Comparison of ENCODE assay signal across 8 mouse cellular contexts in genomic region chr3:31083507-31084245, GRCm38 (mm10). TPM values are rescaled to one million over a fixed set of nuclear protein-coding genes. Genes with fewer than 3 reads are reported as not detected.
DNase-seq lines count a peak whose midpoint lies in the region; ATAC-seq lines count a peak whose summit lies in the region.
"Had no signal": no experiment of that assay in that cellular context is flagged by ENCODE, and none has a peak within 500 bp of the region (broad histone marks: within the 10 kb centered on the region; RNA-seq: fewer than 3 reads in every experiment).

No protein-coding gene starts in this region.

- H3K27ac ChIP-seq in kidney, embryonic 15.5 days = peak overlapping the region; percentile 14; the same call in 1 of the 2 replicates
- peak overlapping the region; percentile 16; the same call in 1 of the 2 replicates for H3K27ac ChIP-seq in stomach, embryonic 15.5 days

- H3K9ac ChIP-seq in kidney, embryonic 15.5 days = no peak overlapping the region
- H3K9ac ChIP-seq in stomach, embryonic 15.5 days = no peak overlapping the region

- peak; percentile 64 to 68 for DNase-seq in B cell, adult 2 months
- DNase-seq in MN1 (ENCODE audit: low spot score) = peak; percentile 35
- DNase-seq in heart, adult 8-10 months (ENCODE audit: low spot score) = peak; percentile 46
- DNase-seq in lung, postnatal 4 days = peak; percentile 55 to 62
- DNase-seq in thymus, postnatal 0 days (ENCODE audit: low spot score) = no peak

- H3K9me3 ChIP-seq in kidney, embryonic 15.5 days (replicated peaks) = no peaks in the 10 kb centered on the region
- H3K9me3 ChIP-seq in stomach, embryonic 15.5 days = no peaks in the 10 kb centered on the region

- peak overlapping the region; percentile 37 for H3K4me2 ChIP-seq in kidney, embryonic 15.5 days
- peak overlapping the region; percentile 46 for H3K4me2 ChIP-seq in stomach, embryonic 15.5 days

- H3K4me1 ChIP-seq in kidney, embryonic 15.5 days = peaks cover 15% of the 10 kb centered on the region
- H3K4me1 ChIP-seq in stomach, embryonic 15.5 days = peaks cover 11% of the 10 kb centered on the region

- ATAC-seq in kidney, embryonic 15.5 days (replicated peaks; ENCODE audit: low FRiP score) = 0 out of 2 replicates have a peak, but pooled peaks have one; percentile 56
- ATAC-seq in stomach, embryonic 15.5 days (ENCODE audit: insufficient read depth, low FRiP score, low read depth) = 0 out of 2 replicates have a peak, but pooled peaks have one; percentile 32

- no peaks in the 10 kb centered on the region for H3K27me3 ChIP-seq in kidney, embryonic 15.5 days
- no peaks in the 10 kb centered on the region for H3K27me3 ChIP-seq in stomach, embryonic 15.5 days (replicated peaks)

- no peaks in the 10 kb centered on the region for H3K36me3 ChIP-seq in kidney, embryonic 15.5 days
- no peaks in the 10 kb centered on the region for H3K36me3 ChIP-seq in stomach, embryonic 15.5 days

- no peak overlapping the region for H3K4me3 ChIP-seq in kidney, embryonic 15.5 days (replicated peaks)
- no peak overlapping the region for H3K4me3 ChIP-seq in stomach, embryonic 15.5 days (replicated peaks)
- H3K4me3 ChIP-seq: myocyte had no signal

- WGBS in kidney, embryonic 15.5 days = 33% methylated on average over 12 of the region's 12 CpGs
- 16% methylated on average over 12 of the region's 12 CpGs for WGBS in stomach, embryonic 15.5 days

RNA-seq across cellular contexts. Expression of gene Skil, which starts 11.2 kb away (rescaled TPM):
- 10 to 100 TPM; 11.4 to 18.7 (median 14.9) TPM for total RNA-seq in heart, adult 8-10 months (2022)
- 19.9 and 24.0 TPM in 2 replicates for polyA plus RNA-seq in kidney, embryonic 15.5 days (2015; fragmentation: Nextera tagmentation; extraction: Ambion mirVana)
- polyA plus RNA-seq in stomach, embryonic 15.5 days (2015; fragmentation: Nextera tagmentation; extraction: Ambion mirVana) = 19.3 and 21.6 TPM in 2 replicates
- 14.6 and 17.0 TPM in 2 replicates for polyA plus RNA-seq in thymus, postnatal 0 days (2015; fragmentation: Nextera tagmentation; extraction: Ambion mirVana)
